Mouse (Mus musculus) myocyte (in vitro differentiated cells): ENCODE measurements at regions not wholly inside any gene's neighbourhood (a gene's known extent, or its start where the extent isn't known, plus 50 kb on each side); places are given as distances from the start of the nearest gene placed in this dataset.

Experiments used
- H3K27me3 ChIP-seq: one replicate; pipeline ENCODE4 v1.6.1; 2011; ENCODE audit not compliant: control insufficient read depth, insufficient read depth, insufficient read length
- H3K36me3 ChIP-seq: one replicate; pipeline ENCODE4 v1.6.1; 2011; ENCODE audit not compliant: control insufficient read depth, insufficient read depth
- H3K4me2 ChIP-seq: one replicate; pipeline ENCODE4 v1.6.1; 2011; ENCODE audit warnings: low read depth, control low read depth
- H3K4me3 ChIP-seq: one replicate; pipeline ENCODE4 v1.5.1; 2011; ENCODE audit warnings: mild to moderate bottlenecking, control low read depth, moderate library complexity
- H3K79me2 ChIP-seq: one replicate; pipeline ENCODE4 v1.6.1; 2011; ENCODE audit not compliant: control insufficient read depth, insufficient read depth
- H3ac ChIP-seq: one replicate; pipeline ENCODE4 v1.6.1; 2011; ENCODE audit not compliant: control insufficient read depth, insufficient read length
- CEBPB ChIP-seq: IDR thresholded peaks from 2 replicates; pipeline ENCODE4 v1.6.1; 2011; ENCODE audit warnings: mild to moderate bottlenecking, moderate library complexity; ENCODE audit not compliant: poor library complexity, insufficient read depth, severe bottlenecking
- E2F4 ChIP-seq: IDR thresholded peaks from one replicate; pipeline ENCODE4 v1.6.1; 2011; ENCODE audit warnings: mild to moderate bottlenecking, control low read depth, moderate library complexity; ENCODE audit not compliant: insufficient read depth
- MAX ChIP-seq: IDR thresholded peaks from one replicate; pipeline ENCODE4 v1.6.1; 2011; ENCODE audit warnings: low read depth, mild to moderate bottlenecking, control low read depth
- MYOD1 ChIP-seq, 3 experiments: IDR thresholded peaks; one replicate each; pipeline ENCODE4 v1.6.1; 2011; ENCODE audit warnings: control low read depth in 2 of 3, low read depth in 2 of 3, mild to moderate bottlenecking in 2 of 3, moderate library complexity in 1 of 3; ENCODE audit not compliant: insufficient read length in 2 of 3, control insufficient read depth in 1 of 3
- MYOG ChIP-seq, 3 experiments: IDR thresholded peaks; one replicate each; pipeline ENCODE4 v1.6.1; 2011; ENCODE audit warnings: control low read depth in 2 of 3, low read depth in 2 of 3, mild to moderate bottlenecking in 2 of 3; ENCODE audit not compliant: insufficient read length in 2 of 3, control insufficient read depth in 1 of 3, insufficient read depth in 1 of 3
- POLR2A ChIP-seq: IDR thresholded peaks from one replicate; pipeline ENCODE4 v1.6.1; 2011; ENCODE audit warnings: low read depth, mild to moderate bottlenecking, control low read depth, moderate library complexity; ENCODE audit not compliant: insufficient read length
- POLR2AphosphoS2 ChIP-seq: IDR thresholded peaks from one replicate; pipeline ENCODE4 v1.6.1; 2011; ENCODE audit warnings: low read depth, control low read depth; ENCODE audit not compliant: insufficient read length
- REST ChIP-seq: IDR thresholded peaks from one replicate; pipeline ENCODE4 v1.6.1; 2011; ENCODE audit warnings: mild to moderate bottlenecking, control low read depth, moderate library complexity; ENCODE audit not compliant: insufficient read depth, insufficient read length
- SRF ChIP-seq: IDR thresholded peaks from one replicate; pipeline ENCODE4 v1.6.1; 2011; ENCODE audit warnings: low read depth; ENCODE audit not compliant: control insufficient read depth, insufficient read length
- TCF12 ChIP-seq: IDR thresholded peaks from one replicate; pipeline ENCODE4 v1.6.1; 2011; ENCODE audit warnings: mild to moderate bottlenecking, control low read depth; ENCODE audit not compliant: poor library complexity, insufficient read depth, severe bottlenecking
- TCF3 ChIP-seq: IDR thresholded peaks from one replicate; pipeline ENCODE4 v1.6.1; 2011; ENCODE audit warnings: low read depth, control low read depth; ENCODE audit not compliant: insufficient read length
- USF1 ChIP-seq: IDR thresholded peaks from one replicate; pipeline ENCODE4 v1.6.1; 2011; ENCODE audit warnings: low read depth, mild to moderate bottlenecking, control low read depth, moderate library complexity

GRCm38 (mm10) chr14:18511094-18511493 lies 179.4 kb upstream of the Ube2e1 start:
- Histone ChIP-seq H3K27me3 (no peaks in the 10 kb centered on the region), H3K79me2 (no peaks in the 10 kb centered on the region), H3K36me3 (no peaks in the 10 kb centered on the region), H3ac (no peak overlapping the region), H3K4me2 (no peak overlapping the region), H3K4me3 (no peak overlapping the region)
- no peak for TF ChIP-seq CEBPB
- no peak for TF ChIP-seq POLR2A
- no peak for TF ChIP-seq MYOD1 (IDR thresholded peaks at IDR 0.05; ENCODE audit: control insufficient read depth in 1 of 3, insufficient read length in 2 of 3, low read depth in 2 of 3)
- TF ChIP-seq REST = no peak
- TF ChIP-seq SRF = no peak
- TF ChIP-seq MAX = no peak
- TF ChIP-seq MYOG (IDR thresholded peaks at IDR 0.05; ENCODE audit: control insufficient read depth in 1 of 3, insufficient read depth in 1 of 3, insufficient read length in 2 of 3, low read depth in 2 of 3) = no peak
- no peak for TF ChIP-seq USF1
- no peak for TF ChIP-seq E2F4
- no peak for TF ChIP-seq POLR2AphosphoS2
- no peak for TF ChIP-seq TCF3

GRCm38 (mm10) chr14:18508359-18508647 lies 176.6 kb upstream of the Ube2e1 start:
- TF ChIP-seq CEBPB (no peak), MYOD1 (IDR thresholded peaks at IDR 0.05; ENCODE audit: control insufficient read depth in 1 of 3, insufficient read length in 2 of 3, low read depth in 2 of 3) (no peak)
- Histone ChIP-seq H3K36me3 (no peaks in the 10 kb centered on the region), H3K79me2 (no peaks in the 10 kb centered on the region), H3ac (no peak overlapping the region), H3K27me3 (no peaks in the 10 kb centered on the region), H3K4me3 (no peak overlapping the region), H3K4me2 (no peak overlapping the region)

GRCm38 (mm10) chr14:18507582-18508358 lies 176.1 kb upstream of the Ube2e1 start:
- no peaks in the 10 kb centered on the region for H3K79me2 ChIP-seq
- no peak overlapping the region for H3K4me2 ChIP-seq
- no peak overlapping the region for H3K4me3 ChIP-seq
- no peak for TF ChIP-seq REST
- no peak for TF ChIP-seq E2F4
- TF ChIP-seq MYOD1 (IDR thresholded peaks at IDR 0.05; ENCODE audit: control insufficient read depth in 1 of 3, insufficient read length in 2 of 3, low read depth in 2 of 3) = peak in 1 of 3 experiments; percentile 14
- no peak for TF ChIP-seq SRF
- no peak for TF ChIP-seq POLR2A
- TF ChIP-seq TCF12 = no peak
- TF ChIP-seq MYOG (IDR thresholded peaks at IDR 0.05; ENCODE audit: control insufficient read depth in 1 of 3, insufficient read depth in 1 of 3, insufficient read length in 2 of 3, low read depth in 2 of 3) = no peak
- no peak for TF ChIP-seq MAX
- H3K27me3 ChIP-seq = no peaks in the 10 kb centered on the region
- no peak overlapping the region for H3ac ChIP-seq
- H3K36me3 ChIP-seq = no peaks in the 10 kb centered on the region

GRCm38 (mm10) chr14:18506168-18506567 lies 174.5 kb upstream of the Ube2e1 start:
- TF ChIP-seq MYOG (IDR thresholded peaks at IDR 0.05; ENCODE audit: control insufficient read depth in 1 of 3, insufficient read depth in 1 of 3, insufficient read length in 2 of 3, low read depth in 2 of 3) (no peak), REST (no peak), MAX (no peak)
- H3K4me2 ChIP-seq = no peak overlapping the region
- H3K36me3 ChIP-seq = no peaks in the 10 kb centered on the region
- H3ac ChIP-seq = no peak overlapping the region
- H3K27me3 ChIP-seq = no peaks in the 10 kb centered on the region
- H3K4me3 ChIP-seq = no peak overlapping the region
- no peaks in the 10 kb centered on the region for H3K79me2 ChIP-seq

- H3K36me3 ChIP-seq = no peaks in the 10 kb centered on the region
- no peaks in the 10 kb centered on the region for H3K79me2 ChIP-seq
- H3K27me3 ChIP-seq = no peaks in the 10 kb centered on the region
- no peak overlapping the region for H3K4me3 ChIP-seq
- H3ac ChIP-seq = no peak overlapping the region
- H3K4me2 ChIP-seq = no peak overlapping the region
- TF ChIP-seq USF1 (no peak), TCF12 (no peak), MAX (no peak), POLR2A (no peak), CEBPB (no peak), POLR2AphosphoS2 (no peak), MYOD1 (IDR thresholded peaks at IDR 0.05; ENCODE audit: control insufficient read depth in 1 of 3, insufficient read length in 2 of 3, low read depth in 2 of 3) (no peak)
These were observed 168.7 kb upstream of the Ube2e1 start for GRCm38 (mm10) chr14:18500249-18500832.
